Mouse (Mus musculus): ENCODE data around the gene Dcaf5. TPM values are rescaled to one million over a fixed set of nuclear protein-coding genes. Genes with fewer than 3 reads are reported as not detected.
"Not testable (repeated sequence)": the region's sequence is repeated elsewhere in the genome, so short reads cannot be mapped to it uniquely, and the experiment has no call there.

Dcaf5 gene
- polyA plus RNA-seq, 1 experiment from 2014 or later: 9.0 TPM

DNA sequence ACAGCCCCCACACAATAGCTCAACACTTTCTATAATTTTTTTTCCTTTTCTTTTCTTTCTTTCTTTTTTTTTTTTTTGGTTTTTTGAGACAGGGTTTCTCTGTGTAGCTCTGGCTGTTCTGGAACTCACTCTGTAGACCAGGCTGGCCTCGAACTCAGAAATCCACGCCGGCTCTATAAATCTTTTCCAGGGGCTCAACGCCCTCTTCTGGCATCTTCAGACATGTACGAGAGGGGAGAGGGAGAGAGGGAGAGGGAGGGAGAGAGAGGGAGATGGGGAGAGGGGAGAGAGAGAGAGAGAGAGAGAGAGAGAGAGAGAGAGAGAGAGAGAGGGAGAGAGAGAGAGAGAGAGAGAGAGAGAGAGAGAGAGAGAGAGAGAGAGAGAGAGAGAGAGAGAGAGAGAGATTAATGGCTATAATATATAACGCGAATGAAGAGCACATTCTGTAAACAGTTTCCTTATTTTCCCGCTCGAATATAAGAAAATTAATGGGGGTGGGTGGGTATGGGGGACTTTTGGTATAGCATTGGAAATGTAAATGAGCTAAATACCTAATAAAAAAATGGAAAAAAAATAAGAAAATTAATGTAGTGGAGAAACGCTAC, 26.0 kb upstream of the Dcaf5 start:
- 9% methylated on average over 10 of the region's 10 CpGs for WGBS (ENCODE audit: insufficient replicate concordance)
- ATAC-seq (replicated peaks; ENCODE audit: insufficient number of reproducible peaks, low FRiP score, low TSS enrichment); H3K27me3 ChIP-seq (ENCODE audit: control insufficient read depth, insufficient read depth, low read length); H3K4me1 ChIP-seq (ENCODE audit: control insufficient read depth, insufficient read depth, low read length); H3K27ac ChIP-seq (ENCODE audit: low read depth, low read length); H3K36me3 ChIP-seq (ENCODE audit: control insufficient read depth, insufficient read depth, low read length); H3K9me3 ChIP-seq (replicated peaks; ENCODE audit: control insufficient read depth, low read length): not testable (repeated sequence)
- H3K4me2 ChIP-seq: peak overlapping the region; percentile 71
- H3K9ac ChIP-seq (ENCODE audit: low read depth, low read length): peak overlapping the region; percentile 88; the same call in 1 of the 2 replicates
- H3K4me3 ChIP-seq (ENCODE audit: low read depth, low read length): peak overlapping the region; percentile 79

DNA sequence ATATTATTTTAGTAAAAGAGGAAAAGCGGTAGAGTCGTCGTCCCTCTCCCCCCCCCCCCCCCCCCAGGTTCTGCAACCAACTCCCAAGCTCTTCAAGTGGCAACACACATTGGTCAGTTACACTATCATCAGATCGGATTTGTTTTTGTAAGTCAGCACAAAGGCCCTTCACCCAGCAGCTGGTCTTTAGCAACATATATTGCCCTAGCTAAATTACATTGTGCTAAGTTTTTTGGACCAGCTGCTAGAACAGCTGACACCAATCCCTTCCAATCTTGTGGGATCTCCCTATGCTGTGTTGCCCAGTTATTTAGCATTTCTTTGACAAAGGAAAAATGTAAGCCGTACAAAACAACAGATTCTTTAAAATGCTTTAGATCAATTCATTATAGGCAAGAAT, 21.6 kb upstream of the Dcaf5 start:
- 73% methylated on average over 5 of the region's 5 CpGs for WGBS (ENCODE audit: insufficient replicate concordance)

DNA sequence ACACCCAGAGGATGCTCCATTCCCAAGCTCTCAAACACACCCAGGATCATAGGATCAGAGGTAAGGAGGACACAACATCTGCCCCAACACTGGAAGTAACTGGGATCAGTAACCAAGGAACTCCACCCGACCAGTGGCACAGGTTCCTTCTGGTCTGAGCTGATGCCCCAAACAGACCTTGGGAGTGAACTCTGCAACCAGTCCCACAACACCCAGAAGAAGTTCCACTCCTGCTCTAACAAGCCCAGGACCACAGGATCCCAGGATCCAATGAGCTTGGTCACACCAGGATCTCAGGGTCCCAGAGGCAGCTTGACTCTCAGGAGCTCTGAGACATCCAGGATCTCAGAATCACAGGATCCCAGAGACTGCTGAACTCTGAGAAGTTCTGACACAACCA, 17.1 kb upstream of the Dcaf5 start:
- H3K36me3 ChIP-seq (ENCODE audit: control insufficient read depth, insufficient read depth, low read length): no peaks in the 10 kb centered on the region
- WGBS (ENCODE audit: insufficient replicate concordance): 73% methylated on average over 1 of the region's 1 CpGs
- H3K4me3 ChIP-seq (ENCODE audit: low read depth, low read length): no peak overlapping the region
- no peak overlapping the region for H3K9ac ChIP-seq (ENCODE audit: low read depth, low read length)
- ATAC-seq (replicated peaks; ENCODE audit: insufficient number of reproducible peaks, low FRiP score, low TSS enrichment): no peak
- no peaks in the 10 kb centered on the region for H3K9me3 ChIP-seq (replicated peaks; ENCODE audit: control insufficient read depth, low read length)
- no peak overlapping the region for H3K27ac ChIP-seq (ENCODE audit: low read depth, low read length)
- no peaks in the 10 kb centered on the region for H3K4me1 ChIP-seq (ENCODE audit: control insufficient read depth, insufficient read depth, low read length)
- no peaks in the 10 kb centered on the region for H3K27me3 ChIP-seq (ENCODE audit: control insufficient read depth, insufficient read depth, low read length)
- no peak overlapping the region for H3K4me2 ChIP-seq

More for the DNA sequence above, 21.6 kb upstream of the Dcaf5 start:
- no peaks in the 10 kb centered on the region for H3K9me3 ChIP-seq (replicated peaks; ENCODE audit: control insufficient read depth, low read length)
- no peak for ATAC-seq (replicated peaks; ENCODE audit: insufficient number of reproducible peaks, low FRiP score, low TSS enrichment)
- no peak overlapping the region for H3K4me2 ChIP-seq
- H3K36me3 ChIP-seq (ENCODE audit: control insufficient read depth, insufficient read depth, low read length): no peaks in the 10 kb centered on the region
- H3K4me1 ChIP-seq (ENCODE audit: control insufficient read depth, insufficient read depth, low read length): no peaks in the 10 kb centered on the region
- no peaks in the 10 kb centered on the region for H3K27me3 ChIP-seq (ENCODE audit: control insufficient read depth, insufficient read depth, low read length)
- no peak overlapping the region for H3K27ac ChIP-seq (ENCODE audit: low read depth, low read length)
- no peak overlapping the region for H3K4me3 ChIP-seq (ENCODE audit: low read depth, low read length)
- H3K9ac ChIP-seq (ENCODE audit: low read depth, low read length): no peak overlapping the region

DNA sequence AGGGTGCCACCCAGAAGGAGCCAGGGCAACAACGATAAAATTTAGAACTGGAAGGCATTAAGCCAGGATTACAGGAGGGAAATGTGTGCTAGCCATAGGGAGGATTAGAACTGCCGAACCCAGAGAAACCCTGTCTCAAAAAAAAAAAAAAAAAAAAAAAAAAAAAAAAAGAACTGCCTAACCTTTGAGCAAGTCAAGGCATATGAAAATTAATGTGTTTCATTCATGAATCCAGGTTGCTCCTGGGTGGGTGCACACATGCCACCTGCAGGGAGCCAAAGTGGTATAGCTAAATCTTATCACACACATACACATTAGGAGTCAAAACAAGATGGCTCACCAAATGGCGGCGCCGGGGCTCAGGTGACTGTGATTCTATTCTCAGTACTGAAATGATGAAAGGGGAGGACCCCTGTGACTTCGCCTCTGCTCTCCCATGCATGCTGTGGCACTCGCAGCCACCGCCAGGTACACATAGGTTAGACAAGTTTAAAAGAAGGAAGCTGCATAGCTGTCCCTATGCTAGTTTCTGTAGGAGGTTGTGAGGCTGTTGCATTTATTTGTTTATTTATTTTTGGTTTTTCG, 8.2 kb upstream of the Dcaf5 start:
- H3K36me3 ChIP-seq (ENCODE audit: control insufficient read depth, insufficient read depth, low read length): no peaks in the 10 kb centered on the region
- H3K4me1 ChIP-seq (ENCODE audit: control insufficient read depth, insufficient read depth, low read length): no peaks in the 10 kb centered on the region
- 74% methylated on average over 9 of the region's 9 CpGs for WGBS (ENCODE audit: insufficient replicate concordance)
- no peaks in the 10 kb centered on the region for H3K27me3 ChIP-seq (ENCODE audit: control insufficient read depth, insufficient read depth, low read length)
- no peaks in the 10 kb centered on the region for H3K9me3 ChIP-seq (replicated peaks; ENCODE audit: control insufficient read depth, low read length)
- H3K4me2 ChIP-seq: no peak overlapping the region
- H3K4me3 ChIP-seq (ENCODE audit: low read depth, low read length): no peak overlapping the region
- H3K9ac ChIP-seq (ENCODE audit: low read depth, low read length): no peak overlapping the region
- ATAC-seq (replicated peaks; ENCODE audit: insufficient number of reproducible peaks, low FRiP score, low TSS enrichment): no peak
- H3K27ac ChIP-seq (ENCODE audit: low read depth, low read length): no peak overlapping the region

GRCm38 (mm10) chr12:80440957-80441356, 4.6 kb upstream of the Dcaf5 start:
- no peaks in the 10 kb centered on the region for H3K36me3 ChIP-seq (ENCODE audit: control insufficient read depth, insufficient read depth, low read length)
- no peak for ATAC-seq (replicated peaks; ENCODE audit: insufficient number of reproducible peaks, low FRiP score, low TSS enrichment)

DNA sequence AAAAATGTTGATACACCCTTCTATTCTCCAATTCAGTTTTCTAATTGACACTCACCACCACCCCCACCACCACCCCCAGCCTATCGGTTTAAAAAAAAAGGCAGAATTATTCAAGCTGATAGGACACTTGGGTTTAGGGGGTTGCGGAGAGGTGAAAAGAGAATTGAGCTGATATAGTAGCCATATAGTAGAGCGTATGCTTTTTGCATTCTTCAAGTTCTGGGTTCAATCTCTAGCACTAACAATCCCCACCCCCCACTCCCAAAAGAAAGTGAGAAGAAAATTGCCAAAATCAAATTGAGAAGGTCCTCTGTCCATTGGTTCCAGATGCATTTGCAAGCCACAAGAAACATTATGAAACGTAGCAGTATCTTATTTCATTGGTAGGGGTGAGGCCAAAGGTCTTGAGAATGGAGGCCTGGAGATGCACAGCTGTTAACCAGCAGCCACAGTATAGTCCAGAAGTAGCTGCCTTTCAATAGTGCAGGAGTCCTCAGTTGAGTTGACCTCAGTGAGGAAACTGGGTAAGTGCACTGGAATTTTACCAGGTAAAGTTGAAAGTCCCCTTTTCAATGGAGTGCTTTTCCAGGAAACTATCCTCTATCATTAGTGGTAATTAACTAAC, 762 bp upstream of the Dcaf5 start:
- Histone ChIP-seq H3K4me1 (ENCODE audit: control insufficient read depth, insufficient read depth, low read length) (peaks cover 9% of the 10 kb centered on the region), H3K36me3 (ENCODE audit: control insufficient read depth, insufficient read depth, low read length) (no peaks in the 10 kb centered on the region), H3K9me3 (replicated peaks; ENCODE audit: control insufficient read depth, low read length) (no peaks in the 10 kb centered on the region), H3K4me2 (peak overlapping the region; percentile 67), H3K9ac (ENCODE audit: low read depth, low read length) (peak overlapping the region; percentile 95), H3K27ac (ENCODE audit: low read depth, low read length) (peak overlapping the region; percentile 96), H3K4me3 (ENCODE audit: low read depth, low read length) (peak overlapping the region; percentile 75), H3K27me3 (ENCODE audit: control insufficient read depth, insufficient read depth, low read length) (no peaks in the 10 kb centered on the region)
- 37% methylated on average over 4 of the region's 4 CpGs for WGBS (ENCODE audit: insufficient replicate concordance)
- no peak for ATAC-seq (replicated peaks; ENCODE audit: insufficient number of reproducible peaks, low FRiP score, low TSS enrichment)

More at GRCm38 (mm10) chr12:80440957-80441356, 4.6 kb upstream of the Dcaf5 start:
- Histone ChIP-seq H3K4me1 (ENCODE audit: control insufficient read depth, insufficient read depth, low read length) (no peaks in the 10 kb centered on the region), H3K4me3 (ENCODE audit: low read depth, low read length) (no peak overlapping the region), H3K4me2 (no peak overlapping the region), H3K27me3 (ENCODE audit: control insufficient read depth, insufficient read depth, low read length) (no peaks in the 10 kb centered on the region), H3K9me3 (replicated peaks; ENCODE audit: control insufficient read depth, low read length) (no peaks in the 10 kb centered on the region), H3K9ac (ENCODE audit: low read depth, low read length) (no peak overlapping the region), H3K27ac (ENCODE audit: low read depth, low read length) (no peak overlapping the region)
- 73% methylated on average over 2 of the region's 2 CpGs for WGBS (ENCODE audit: insufficient replicate concordance)

DNA sequence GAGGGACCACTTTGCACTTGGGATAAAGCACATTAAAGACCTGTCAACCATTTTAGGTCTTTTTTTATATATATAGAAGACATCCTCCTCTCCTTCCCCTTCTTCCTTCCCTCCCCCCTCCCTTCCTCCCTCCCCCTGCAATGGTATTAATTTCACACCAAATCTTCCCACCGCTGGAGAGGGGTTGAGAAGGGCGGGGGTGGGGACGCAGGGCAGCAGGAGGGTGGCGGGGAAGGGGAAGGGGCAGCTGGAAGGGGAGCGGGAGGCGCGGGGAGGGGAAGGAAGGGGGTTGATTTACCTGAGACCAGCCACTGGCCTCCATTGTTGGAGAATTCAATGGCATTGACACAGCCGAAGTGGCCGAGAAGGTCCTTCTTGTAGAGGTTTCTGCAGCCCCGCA, 514 bp downstream of the Dcaf5 start:
- peaks cover 9% of the 10 kb centered on the region for H3K4me1 ChIP-seq (ENCODE audit: control insufficient read depth, insufficient read depth, low read length)
- H3K9me3 ChIP-seq (replicated peaks; ENCODE audit: control insufficient read depth, low read length): no peaks in the 10 kb centered on the region
- peak overlapping the region; percentile 75 for H3K4me3 ChIP-seq (ENCODE audit: low read depth, low read length)
- WGBS (ENCODE audit: insufficient replicate concordance): 0% methylated on average over 9 of the region's 10 CpGs
- ATAC-seq (replicated peaks; ENCODE audit: insufficient number of reproducible peaks, low FRiP score, low TSS enrichment): no peak
- no peaks in the 10 kb centered on the region for H3K36me3 ChIP-seq (ENCODE audit: control insufficient read depth, insufficient read depth, low read length)
- peak overlapping the region; percentile 96 for H3K27ac ChIP-seq (ENCODE audit: low read depth, low read length)
- no peaks in the 10 kb centered on the region for H3K27me3 ChIP-seq (ENCODE audit: control insufficient read depth, insufficient read depth, low read length)
- H3K9ac ChIP-seq (ENCODE audit: low read depth, low read length): peak overlapping the region; percentile 95
- H3K4me2 ChIP-seq: peak overlapping the region; percentile 67

DNA sequence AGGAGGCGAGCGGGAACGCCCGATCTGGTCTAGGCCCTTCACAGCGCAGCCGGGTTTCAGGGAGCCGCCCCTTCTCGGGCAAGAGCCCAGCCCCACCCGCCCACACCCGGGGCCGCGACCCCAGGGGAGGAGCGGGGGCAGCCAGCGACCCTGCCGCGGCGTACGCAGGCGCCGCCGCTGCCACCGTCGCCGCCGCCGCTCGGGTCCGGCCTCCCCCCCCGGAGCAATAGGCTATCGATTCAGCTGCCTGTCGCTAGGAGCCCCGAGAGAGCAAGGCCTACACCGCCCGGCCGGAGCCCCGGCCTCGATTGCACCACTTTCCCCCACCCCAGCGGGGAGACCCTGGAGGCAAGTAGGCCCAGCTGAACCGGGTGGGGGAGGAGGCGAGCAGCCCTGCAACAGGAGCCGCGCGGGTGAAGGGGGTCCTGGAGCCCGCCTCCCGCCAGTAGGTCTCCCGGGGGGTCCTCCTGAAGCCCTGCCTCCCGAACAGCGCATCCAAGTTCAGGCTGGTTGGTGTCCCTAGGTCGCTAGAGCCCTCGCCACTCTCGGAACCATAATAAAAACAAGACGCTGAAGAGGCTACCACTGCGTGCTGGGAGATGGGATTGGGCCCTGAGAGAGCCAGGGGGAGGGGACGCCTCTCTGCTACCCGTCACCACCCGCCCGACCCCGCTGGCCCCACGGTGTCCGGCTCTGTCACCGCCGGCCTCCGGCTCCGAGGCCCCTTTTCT, 1.3 kb downstream of the Dcaf5 start:
- Histone ChIP-seq H3K27me3 (ENCODE audit: control insufficient read depth, insufficient read depth, low read length) (no peaks in the 10 kb centered on the region), H3K36me3 (ENCODE audit: control insufficient read depth, insufficient read depth, low read length) (no peaks in the 10 kb centered on the region), H3K9me3 (replicated peaks; ENCODE audit: control insufficient read depth, low read length) (no peaks in the 10 kb centered on the region), H3K4me3 (ENCODE audit: low read depth, low read length) (peak overlapping the region; percentile 75), H3K4me1 (ENCODE audit: control insufficient read depth, insufficient read depth, low read length) (peaks cover 9% of the 10 kb centered on the region), H3K4me2 (peak overlapping the region; percentile 67), H3K9ac (ENCODE audit: low read depth, low read length) (peak overlapping the region; percentile 95), H3K27ac (ENCODE audit: low read depth, low read length) (peak overlapping the region; percentile 96)
- under 1% methylated on average over 43 of the region's 64 CpGs for WGBS (ENCODE audit: insufficient replicate concordance)
- ATAC-seq (replicated peaks; ENCODE audit: insufficient number of reproducible peaks, low FRiP score, low TSS enrichment): peak; percentile 68
